In the genomic region with DNA sequence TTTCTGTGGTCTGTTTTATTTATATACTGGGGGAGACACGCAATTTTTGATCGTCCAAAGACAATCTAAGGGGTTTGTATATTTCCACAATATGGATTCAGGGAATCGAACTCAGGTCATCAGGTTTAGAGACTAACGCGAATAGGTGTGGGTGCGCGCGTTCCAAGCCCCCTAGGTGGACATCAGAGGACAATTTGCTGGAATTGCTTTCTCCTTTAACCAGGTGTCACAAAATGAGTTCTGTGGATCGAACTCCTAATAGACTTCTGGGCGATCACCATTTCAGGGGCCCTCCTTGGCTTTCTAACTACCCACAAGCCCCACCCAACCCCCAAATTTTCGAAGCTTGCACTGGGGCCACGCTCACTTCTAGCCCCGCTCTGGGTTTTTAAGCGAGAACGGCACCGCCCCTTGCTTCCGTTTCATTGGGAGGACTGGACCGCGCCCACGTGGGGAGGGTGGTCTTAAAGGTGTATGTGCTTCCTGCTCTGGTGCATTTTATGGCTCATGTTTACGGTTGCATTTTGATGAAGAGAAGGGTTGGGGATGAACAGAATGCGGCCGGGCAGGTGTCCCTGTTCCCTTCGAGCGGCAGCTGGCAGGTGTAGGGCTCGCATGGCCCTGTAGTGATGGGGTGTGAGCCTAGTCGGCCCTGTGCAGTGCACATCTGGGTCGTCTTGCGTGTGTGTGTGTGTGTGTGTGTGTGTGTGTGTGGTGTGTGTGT, we compare ENCODE assay signal across 7 mouse cellular contexts. TPM values are rescaled to one million over a fixed set of nuclear protein-coding genes. Genes with fewer than 3 reads are reported as not detected.
DNase-seq lines count a peak whose midpoint lies in the region; ATAC-seq lines count a peak whose summit lies in the region.

No protein-coding gene starts in this region.

- intact Hi-C loops in gastrocnemius, postnatal 36 days (cut with DNase I) = no loop called here

- peak overlapping the region; percentile 84 for H3K27ac ChIP-seq in intestine, embryonic 16.5 days (ENCODE audit: low read length)
- peak overlapping the region; percentile 84 for H3K27ac ChIP-seq in limb, embryonic 12.5 days
- H3K27ac ChIP-seq in midbrain, embryonic 13.5 days = peak overlapping the region; percentile 68

- peak overlapping the region; percentile 81 for H3K4me2 ChIP-seq in intestine, embryonic 16.5 days (ENCODE audit: low read depth, low read length)
- peak overlapping the region; percentile 76 for H3K4me2 ChIP-seq in limb, embryonic 12.5 days
- peak overlapping the region; percentile 67 for H3K4me2 ChIP-seq in midbrain, embryonic 13.5 days (replicated peaks)

- peak; percentile 39 for ATAC-seq in intestine, embryonic 16.5 days
- ATAC-seq in limb, embryonic 12.5 days (ENCODE audit: insufficient number of reproducible peaks, insufficient read depth, low FRiP score, low TSS enrichment, low read depth) = no peak
- ATAC-seq in midbrain, embryonic 13.5 days = peak; percentile 43; the same call in 1 of the 2 replicates

- peak; percentile 91 for DNase-seq in adrenal gland, adult 2 months
- DNase-seq in embryo, embryonic 10.5 days (ENCODE audit: low spot score) = peak; percentile 91
- DNase-seq in gastrocnemius, postnatal 36 days = peak; percentile 76 to 84
- peak; percentile 83 to 88 for DNase-seq in spleen, adult 18-20 months

- peak overlapping the region; percentile 71 for H3K9ac ChIP-seq in intestine, embryonic 16.5 days (ENCODE audit: low read depth, low read length)
- H3K9ac ChIP-seq in limb, embryonic 12.5 days (replicated peaks) = peak overlapping the region; percentile 42; the same call in 1 of the 2 replicates
- H3K9ac ChIP-seq in midbrain, embryonic 13.5 days (replicated peaks) = peak overlapping the region; percentile 63

- H3K9me3 ChIP-seq in intestine, embryonic 16.5 days (ENCODE audit: control insufficient read depth, low read length) = no peaks in the 10 kb centered on the region
- H3K9me3 ChIP-seq in limb, embryonic 12.5 days = no peaks in the 10 kb centered on the region
- H3K9me3 ChIP-seq in midbrain, embryonic 13.5 days = no peaks in the 10 kb centered on the region

- WGBS in intestine, embryonic 16.5 days = 2% methylated on average over 29 of the region's 29 CpGs
- WGBS in limb, embryonic 12.5 days = 3% methylated on average over 29 of the region's 29 CpGs
- 7% methylated on average over 29 of the region's 29 CpGs for WGBS in midbrain, embryonic 13.5 days

- H3K4me1 ChIP-seq in intestine, embryonic 16.5 days (ENCODE audit: control insufficient read depth, insufficient read depth, low read length) = peaks cover 29% of the 10 kb centered on the region
- H3K4me1 ChIP-seq in limb, embryonic 12.5 days (replicated peaks) = peaks cover 29% of the 10 kb centered on the region
- H3K4me1 ChIP-seq in midbrain, embryonic 13.5 days (replicated peaks) = peaks cover 41% of the 10 kb centered on the region

- H3K4me3 ChIP-seq in intestine, embryonic 16.5 days (ENCODE audit: low read length) = peak overlapping the region; percentile 55
- peak overlapping the region; percentile 93 for H3K4me3 ChIP-seq in limb, embryonic 12.5 days (replicated peaks)
- peak overlapping the region; percentile 95 for H3K4me3 ChIP-seq in midbrain, embryonic 13.5 days (replicated peaks)

- H3K27me3 ChIP-seq in intestine, embryonic 16.5 days (replicated peaks; ENCODE audit: control insufficient read depth, insufficient read depth, low read length) = no peaks in the 10 kb centered on the region
- no peaks in the 10 kb centered on the region for H3K27me3 ChIP-seq in limb, embryonic 12.5 days
- H3K27me3 ChIP-seq in midbrain, embryonic 13.5 days = no peaks in the 10 kb centered on the region

- H3K36me3 ChIP-seq in intestine, embryonic 16.5 days (ENCODE audit: control insufficient read depth, insufficient read depth, low read length) = peaks cover 3% of the 10 kb centered on the region; the same call in 1 of the 2 replicates
- peaks cover 19% of the 10 kb centered on the region for H3K36me3 ChIP-seq in limb, embryonic 12.5 days
- H3K36me3 ChIP-seq in midbrain, embryonic 13.5 days = peaks cover 15% of the 10 kb centered on the region

RNA-seq across cellular contexts. Expression of a gene that starts 1.0 kb away (rescaled TPM):
- 10 to 100 TPM; 27.3 to 29.8 TPM for total RNA-seq in adrenal gland, adult 2 months (2021)
- 41.4 and 48.6 TPM in 2 replicates for polyA plus RNA-seq in adrenal gland, adult 2 months (2012; rRNA removed)
- 10 to 100 TPM; 14.0 to 16.3 TPM for total RNA-seq in gastrocnemius, postnatal 36 days (2021)
- polyA plus RNA-seq in intestine, embryonic 16.5 days (2015; fragmentation: Nextera tagmentation; extraction: Ambion mirVana) = 52.5 and 54.4 TPM in 2 replicates
- 57.7 and 62.1 TPM in 2 replicates for polyA plus RNA-seq in limb, embryonic 12.5 days (2016; fragmentation: Nextera tagmentation; extraction: Ambion mirVana)
- 60.0 and 60.9 TPM in 2 replicates for polyA plus RNA-seq in midbrain, embryonic 13.5 days (2015; fragmentation: Nextera tagmentation; extraction: Ambion mirVana)

RNA-seq across cellular contexts. Expression of a gene that starts 7.7 kb away (rescaled TPM):
- total RNA-seq in adrenal gland, adult 2 months (2021) = 1,000 to 10,000 TPM; 1,393 to 1,508 TPM
- polyA plus RNA-seq in adrenal gland, adult 2 months (2012; rRNA removed) = 1,342 and 1,424 TPM in 2 replicates
- 100 to 1,000 TPM; 880 to 957 TPM for total RNA-seq in gastrocnemius, postnatal 36 days (2021)
- polyA plus RNA-seq in intestine, embryonic 16.5 days (2015; fragmentation: Nextera tagmentation; extraction: Ambion mirVana) = 526 and 531 TPM in 2 replicates
- polyA plus RNA-seq in limb, embryonic 12.5 days (2016; fragmentation: Nextera tagmentation; extraction: Ambion mirVana) = 524 and 544 TPM in 2 replicates
- polyA plus RNA-seq in midbrain, embryonic 13.5 days (2015; fragmentation: Nextera tagmentation; extraction: Ambion mirVana) = 565 and 579 TPM in 2 replicates

RNA-seq across cellular contexts. Expression of a gene that starts 14.1 kb away (rescaled TPM):
- 10 to 100 TPM; 74.6 to 76.7 TPM for total RNA-seq in adrenal gland, adult 2 months (2021)
- polyA plus RNA-seq in adrenal gland, adult 2 months (2012; rRNA removed) = 100 and 127 TPM in 2 replicates
- 10 to 100 TPM; 21.1 to 23.9 TPM for total RNA-seq in gastrocnemius, postnatal 36 days (2021)
- polyA plus RNA-seq in intestine, embryonic 16.5 days (2015; fragmentation: Nextera tagmentation; extraction: Ambion mirVana) = 15.4 and 47.6 TPM in 2 replicates
- 64.2 and 65.7 TPM in 2 replicates for polyA plus RNA-seq in limb, embryonic 12.5 days (2016; fragmentation: Nextera tagmentation; extraction: Ambion mirVana)
- polyA plus RNA-seq in midbrain, embryonic 13.5 days (2015; fragmentation: Nextera tagmentation; extraction: Ambion mirVana) = 48.4 and 67.3 TPM in 2 replicates

RNA-seq across cellular contexts. Expression of a gene that starts 15.0 kb away (rescaled TPM):
- not detected for total RNA-seq in adrenal gland, adult 2 months (2021)
- polyA plus RNA-seq in adrenal gland, adult 2 months (2012; rRNA removed) = 0.12 TPM in 1 of 2 replicates, not detected in the other
- total RNA-seq in gastrocnemius, postnatal 36 days (2021) = not detected
- not detected in 2 replicates for polyA plus RNA-seq in intestine, embryonic 16.5 days (2015; fragmentation: Nextera tagmentation; extraction: Ambion mirVana)
- polyA plus RNA-seq in limb, embryonic 12.5 days (2016; fragmentation: Nextera tagmentation; extraction: Ambion mirVana) = not detected in 2 replicates
- 0.12 and 0.15 TPM in 2 replicates for polyA plus RNA-seq in midbrain, embryonic 13.5 days (2015; fragmentation: Nextera tagmentation; extraction: Ambion mirVana)

RNA-seq across cellular contexts. Expression of a gene that starts 33.2 kb away (rescaled TPM):
- not detected for total RNA-seq in adrenal gland, adult 2 months (2021)
- polyA plus RNA-seq in adrenal gland, adult 2 months (2012; rRNA removed) = not detected in 2 replicates
- 10 to 100 TPM; 44.9 to 76.8 TPM for total RNA-seq in gastrocnemius, postnatal 36 days (2021)
- polyA plus RNA-seq in intestine, embryonic 16.5 days (2015; fragmentation: Nextera tagmentation; extraction: Ambion mirVana) = 0.17 TPM in 1 of 2 replicates, not detected in the other
- not detected in 2 replicates for polyA plus RNA-seq in limb, embryonic 12.5 days (2016; fragmentation: Nextera tagmentation; extraction: Ambion mirVana)
- 0.16 TPM in 1 of 2 replicates, not detected in the other for polyA plus RNA-seq in midbrain, embryonic 13.5 days (2015; fragmentation: Nextera tagmentation; extraction: Ambion mirVana)
